Mouse (Mus musculus) lung, embryonic 14.5 days (tissue): Measurements from ENCODE around the gene H60b. TPM values are rescaled to one million over a fixed set of nuclear protein-coding genes. Genes with fewer than 3 reads are reported as not detected.
"Not testable (repeated sequence)": the region's sequence is repeated elsewhere in the genome, so short reads cannot be mapped to it uniquely, and the experiment has no call there.

Experiments used
- ATAC-seq: fragments of 200-750 bp; cut with Nextera tagmentation; 2 replicates; pipeline ENCODE4 v1.8.0; 2017; ENCODE audit warnings: mild to moderate bottlenecking, moderate TSS enrichment, moderate library complexity; ENCODE audit not compliant: insufficient read depth
- DNase-seq: peaks from one replicate; pipeline ENCODE4 v3.0.0-alpha.2; 2015
- H3K27ac ChIP-seq: fragments of 300-500 bp; sonication (generic); 2 replicates; pipeline ENCODE4 v1.5.1; 2014; ENCODE audit warnings: low read depth, mild to moderate bottlenecking, moderate library complexity
- H3K27me3 ChIP-seq: fragments of 300-500 bp; sonication (generic); 2 replicates; pipeline ENCODE4 v1.6.1; 2014; ENCODE audit warnings: low read length, control low read depth; ENCODE audit not compliant: insufficient read depth
- H3K36me3 ChIP-seq: fragments of 300-500 bp; sonication (generic); 2 replicates; pipeline ENCODE4 v1.6.1; 2014; ENCODE audit warnings: control low read depth; ENCODE audit not compliant: insufficient read depth
- H3K4me1 ChIP-seq: fragments of 300-500 bp; sonication (generic); 2 replicates; pipeline ENCODE4 v1.6.1; 2014; ENCODE audit warnings: antibody characterized with exemption, control low read depth; ENCODE audit not compliant: insufficient read depth
- H3K4me2 ChIP-seq: fragments of 300-500 bp; sonication (generic); 2 replicates; pipeline ENCODE4 v1.6.1; 2014; ENCODE audit warnings: mild to moderate bottlenecking
- H3K4me3 ChIP-seq: fragments of 300-500 bp; sonication (generic); 2 replicates; pipeline ENCODE4 v1.5.1; 2014; ENCODE audit warnings: low read depth, low read length
- H3K9ac ChIP-seq: fragments of 300-500 bp; sonication (generic); 2 replicates; pipeline ENCODE4 v1.6.1; 2014
- H3K9me3 ChIP-seq: fragments of 300-500 bp; sonication (generic); 2 replicates; pipeline ENCODE4 v1.6.1; 2016; ENCODE audit warnings: low read depth, low read length, control low read depth
- WGBS: fragments of 180-500 bp; shearing (Covaris S2); extraction: QIAGEN DNeasy Blood & Tissue Kit; methylation state at CpG from one replicate; pipeline ENCODE4 v1.1.7; 2014; 5-methylcytosine and 5-hydroxymethylcytosine counted together
- polyA plus RNA-seq: library from polyadenylated mRNA; unstranded; fragments of >200 nt; fragmentation: Nextera tagmentation; extraction: Ambion mirVana; gene quantifications from 2 replicates; pipeline ENCODE4 v1.2.1, GENCODE M21; 2014

Gene H60b
- polyA plus RNA-seq, 1 experiment from 2014 or later = 1.1 TPM

- not testable (repeated sequence) for H3K4me1 ChIP-seq, H3K27me3 ChIP-seq, H3K27ac ChIP-seq, H3K36me3 ChIP-seq, DNase-seq, H3K9ac ChIP-seq, H3K9me3 ChIP-seq, H3K4me3 ChIP-seq
- 46% methylated on average over 4 of the region's 5 CpGs for WGBS
- peak overlapping the region; percentile 25; the same call in 1 of the 2 replicates for H3K4me2 ChIP-seq
- peak; percentile 41; the same call in 1 of the 2 replicates for ATAC-seq
Observed at GRCm38 (mm10) chr10:22172431-22173334, 14.3 kb downstream of the H60b start.

- not testable (repeated sequence) for H3K27ac ChIP-seq, H3K9me3 ChIP-seq, H3K4me3 ChIP-seq, DNase-seq, H3K27me3 ChIP-seq, H3K4me1 ChIP-seq, H3K9ac ChIP-seq, H3K36me3 ChIP-seq
- H3K4me2 ChIP-seq = peak overlapping the region; percentile 25; the same call in 1 of the 2 replicates
- peak; percentile 86 for ATAC-seq
- 16% methylated on average over 12 of the region's 17 CpGs for WGBS
Observed at GRCm38 (mm10) chr10:22173335-22174189, 15.2 kb downstream of the H60b start.

GRCm38 (mm10) chr10:22174190-22174487 is 15.8 kb downstream of the H60b start:
- not testable (repeated sequence) for H3K9me3 ChIP-seq, ATAC-seq, H3K27me3 ChIP-seq, H3K4me1 ChIP-seq, H3K27ac ChIP-seq, H3K36me3 ChIP-seq, H3K4me2 ChIP-seq, DNase-seq, H3K9ac ChIP-seq, H3K4me3 ChIP-seq
- 69% methylated on average over 2 of the region's 2 CpGs for WGBS

- H3K9ac ChIP-seq, H3K9me3 ChIP-seq, DNase-seq, H3K36me3 ChIP-seq, H3K4me3 ChIP-seq, ATAC-seq, H3K4me2 ChIP-seq, H3K27ac ChIP-seq, H3K27me3 ChIP-seq, H3K4me1 ChIP-seq: not testable (repeated sequence)
- 69% methylated on average over 2 of the region's 2 CpGs for WGBS
Observed at GRCm38 (mm10) chr10:22176515-22176914, 18.1 kb downstream of the H60b start.

- ATAC-seq = peak; percentile 58; the same call in 1 of the 2 replicates
Observed at GRCm38 (mm10) chr10:22191035-22191434, 32.6 kb downstream of the H60b start.

GRCm38 (mm10) chr10:22201352-22201751 is 43.0 kb downstream of the H60b start:
- not testable (repeated sequence) for H3K9ac ChIP-seq, DNase-seq, H3K9me3 ChIP-seq, H3K4me1 ChIP-seq, ATAC-seq, H3K36me3 ChIP-seq, H3K27me3 ChIP-seq, H3K4me2 ChIP-seq, H3K27ac ChIP-seq, H3K4me3 ChIP-seq
- WGBS = no CpG with 5 or more reads among the region's 3 CpGs

More at GRCm38 (mm10) chr10:22191035-22191434, 32.6 kb downstream of the H60b start:
- 8% methylated on average over 8 of the region's 10 CpGs for whole genome bisulfite sequencing
- not testable (repeated sequence) for H3K27me3 ChIP-seq, H3K4me1 ChIP-seq, H3K4me3 ChIP-seq, H3K9ac ChIP-seq, H3K4me2 ChIP-seq, H3K27ac ChIP-seq, H3K36me3 ChIP-seq, H3K9me3 ChIP-seq
- DNase-seq = peak; percentile 0

- WGBS = no CpG with 5 or more reads among the region's 2 CpGs
- not testable (repeated sequence) for H3K9me3 ChIP-seq, H3K4me2 ChIP-seq, H3K36me3 ChIP-seq, H3K27me3 ChIP-seq, DNase-seq, H3K4me3 ChIP-seq, H3K9ac ChIP-seq, H3K4me1 ChIP-seq, H3K27ac ChIP-seq
- peak; percentile 74 for ATAC-seq
Observed at GRCm38 (mm10) chr10:22202784-22203583, 44.6 kb downstream of the H60b start.

GRCm38 (mm10) chr10:22206443-22206842 is 48.1 kb downstream of the H60b start:
- WGBS = 45% methylated on average over 1 of the region's 1 CpGs
- H3K27me3 ChIP-seq, H3K4me3 ChIP-seq, H3K9ac ChIP-seq, H3K36me3 ChIP-seq, H3K4me1 ChIP-seq, H3K9me3 ChIP-seq, ATAC-seq, H3K27ac ChIP-seq, DNase-seq, H3K4me2 ChIP-seq: not testable (repeated sequence)
